Mouse (Mus musculus) layer of hippocampus, postnatal 10 days (tissue): ENCODE data around the gene Specc1l. TPM values are rescaled to one million over a fixed set of nuclear protein-coding genes. Genes with fewer than 3 reads are reported as not detected.

Experiments
- DNase-seq, 2 experiments: peaks; one replicate each; pipeline ENCODE4 v3.0.0; 2021; ENCODE audit warnings: low spot score in 2 of 2
- total RNA-seq, 2 experiments: library from RNA; stranded (reverse); gene quantifications; 2 replicates each; pipeline ENCODE4 v1.2.3; 2021

The Specc1l gene
- total RNA-seq, 2 experiments from 2014 or later: 45.9 to 47.3 TPM

- DNase-seq: no peak
Measured at GRCm38 (mm10) chr10:75224154-75224553, 12.3 kb downstream of the Specc1l start.

DNA sequence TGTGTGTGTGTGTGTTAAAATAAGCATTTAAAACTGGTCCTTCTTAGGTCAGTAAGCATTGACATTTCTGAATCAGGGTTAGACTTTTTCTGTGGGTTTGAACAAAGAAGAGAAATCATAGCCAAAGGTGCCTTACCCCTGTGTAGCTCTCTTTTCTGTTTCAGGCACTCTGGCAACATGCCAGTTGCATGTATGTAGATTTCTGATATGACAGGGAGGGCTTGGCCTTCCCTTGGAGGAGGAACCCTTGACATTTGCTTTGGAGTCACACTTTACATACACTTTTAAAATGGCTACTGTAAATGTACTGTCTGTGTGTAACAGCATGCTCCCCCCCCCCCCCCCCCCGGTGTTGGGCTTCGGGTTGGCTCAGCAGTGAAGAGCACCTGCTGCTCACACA lies 12.8 kb downstream of the Specc1l start:
- no peak for DNase-seq

GRCm38 (mm10) chr10:75227381-75227780 lies 15.5 kb downstream of the Specc1l start:
- DNase-seq: no peak

DNA sequence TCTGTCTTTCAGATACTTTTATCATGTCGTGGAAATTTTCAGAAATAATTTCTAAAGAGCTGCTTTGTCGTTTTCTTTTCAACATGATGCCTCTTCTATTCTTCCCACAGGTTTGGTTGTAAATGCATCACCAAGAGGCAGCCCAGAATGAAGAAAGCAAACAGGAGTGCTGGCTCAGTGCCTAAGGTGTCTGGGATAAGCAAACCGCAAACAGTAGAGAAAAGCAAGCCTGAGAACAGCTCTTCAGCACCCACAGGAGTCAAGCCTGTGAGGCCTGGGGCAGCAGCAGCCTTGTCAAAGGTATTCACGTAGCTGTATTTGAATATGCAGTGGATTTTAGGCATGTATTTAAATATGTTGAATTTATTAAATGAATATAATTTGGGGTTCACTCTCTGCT lies 18.7 kb downstream of the Specc1l start:
- DNase-seq: no peak

DNA sequence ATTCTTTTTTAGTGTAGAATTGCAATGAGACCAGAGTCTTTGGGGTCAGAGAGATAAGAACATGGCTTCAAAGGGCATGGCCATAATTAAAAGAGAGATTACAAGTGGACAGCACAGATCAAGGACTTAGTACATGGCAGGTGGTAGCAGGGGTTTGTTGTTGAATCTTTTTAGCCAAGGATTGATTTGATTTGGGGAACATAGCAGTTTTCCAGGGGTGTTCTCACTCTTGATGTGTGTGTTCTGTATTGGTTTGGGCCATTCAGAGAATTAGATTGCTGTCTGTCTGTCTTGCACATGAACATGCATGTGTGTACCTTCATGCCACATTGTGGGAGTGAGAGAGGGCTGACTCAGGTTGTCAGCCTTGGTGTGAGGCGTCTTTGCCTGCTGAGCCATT lies 20.0 kb downstream of the Specc1l start:
- no peak for DNase-seq

DNA sequence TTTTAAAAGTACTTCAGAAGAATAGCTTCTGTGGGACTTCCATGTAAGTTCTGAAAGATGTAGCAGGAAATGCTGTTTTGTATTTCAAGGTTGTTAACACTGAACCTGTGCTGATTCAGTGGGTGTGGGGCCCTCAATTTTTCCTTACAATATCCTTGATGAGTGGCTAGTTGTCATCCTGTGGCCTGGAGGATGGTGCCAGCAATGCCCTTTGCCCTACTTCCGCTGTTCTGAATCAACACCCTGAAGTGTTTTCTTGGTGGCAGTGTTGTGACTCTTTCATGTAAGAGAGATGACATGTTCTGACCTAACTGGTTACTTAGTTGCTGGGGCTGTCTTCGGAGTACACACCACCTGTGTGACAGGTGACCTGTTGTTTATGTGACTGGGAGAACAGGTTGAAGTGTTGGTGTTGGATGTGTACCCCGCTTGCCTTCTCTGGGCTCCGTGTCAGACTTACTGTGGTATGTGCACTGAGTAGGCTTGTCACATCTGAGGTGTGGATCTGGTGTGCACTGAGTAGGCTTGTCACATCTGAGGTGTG lies 20.8 kb downstream of the Specc1l start:
- DNase-seq: no peak

DNA sequence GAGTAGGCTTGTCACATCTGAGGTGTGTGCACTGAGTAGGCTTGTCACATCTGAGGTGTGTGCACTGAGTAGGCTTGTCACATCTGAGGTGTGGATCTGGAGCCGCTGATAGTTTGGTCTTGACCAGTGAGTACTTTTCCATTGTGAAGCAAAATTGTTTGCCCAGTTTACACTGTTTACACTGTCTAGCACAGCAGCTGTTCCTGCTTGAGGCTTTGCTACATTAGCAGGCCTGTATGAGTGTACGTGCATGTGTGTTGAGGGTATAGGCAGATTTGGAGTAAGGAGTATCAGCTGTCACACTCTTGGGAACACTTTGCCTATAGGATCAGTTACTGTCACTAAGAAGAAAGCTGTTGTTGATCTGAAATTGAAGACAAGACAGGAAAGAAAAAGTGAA lies 21.6 kb downstream of the Specc1l start:
- no peak for DNase-seq

GRCm38 (mm10) chr10:75235726-75236125 lies 23.9 kb downstream of the Specc1l start:
- no peak for DNase-seq

GRCm38 (mm10) chr10:75236156-75236555 lies 24.3 kb downstream of the Specc1l start:
- no peak for DNase-seq

- no peak for DNase-seq
Measured at GRCm38 (mm10) chr10:75237166-75237565, 25.3 kb downstream of the Specc1l start.

DNA sequence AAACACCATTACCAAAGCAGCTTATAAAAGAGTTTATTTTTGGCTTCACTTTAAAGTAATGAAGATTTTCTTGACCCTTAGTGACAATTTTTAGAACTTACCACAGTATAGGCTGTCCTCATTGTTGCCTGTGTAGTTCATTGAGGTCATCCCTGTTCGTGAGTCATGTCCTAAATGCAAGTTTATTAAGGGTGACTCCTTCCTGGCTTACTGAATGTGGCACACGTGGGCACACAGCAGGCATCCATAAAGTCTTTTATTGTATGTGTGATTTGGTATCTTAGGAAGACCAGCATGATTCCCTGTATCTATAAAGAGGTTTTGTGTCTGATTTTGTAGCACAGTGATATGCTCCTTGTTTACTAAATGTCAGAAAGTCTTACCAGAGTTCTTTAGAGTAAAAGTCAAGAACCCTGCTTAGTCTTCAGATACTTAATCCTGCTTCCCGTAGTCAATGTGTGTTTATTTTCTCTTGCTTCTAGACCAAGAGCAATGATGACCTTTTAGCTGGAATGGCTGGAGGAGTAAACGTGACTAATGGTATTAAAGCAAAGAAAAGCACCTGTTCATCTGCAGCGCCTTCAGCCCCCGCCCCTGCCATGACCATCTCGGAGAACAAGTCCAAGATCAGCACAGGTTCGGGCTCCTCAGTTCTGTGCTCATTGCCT lies 28.8 kb downstream of the Specc1l start:
- DNase-seq: no peak

DNA sequence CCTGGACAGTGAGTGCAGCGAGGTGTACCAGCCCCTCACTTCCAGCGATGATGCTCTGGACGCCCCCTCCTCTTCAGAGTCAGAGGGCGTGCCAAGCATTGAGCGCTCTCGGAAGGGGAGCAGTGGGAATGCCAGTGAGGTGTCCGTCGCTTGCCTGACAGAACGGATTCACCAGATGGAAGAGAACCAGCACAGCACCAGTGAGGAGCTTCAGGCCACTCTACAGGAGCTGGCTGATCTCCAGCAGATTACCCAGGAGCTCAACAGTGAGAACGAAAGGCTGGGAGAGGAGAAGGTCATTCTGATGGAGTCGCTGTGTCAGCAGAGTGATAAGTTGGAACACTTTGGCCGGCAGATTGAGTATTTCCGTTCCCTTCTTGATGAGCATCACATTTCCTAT lies 33.9 kb downstream of the Specc1l start:
- no peak for DNase-seq

GRCm38 (mm10) chr10:75246331-75246730 lies 34.5 kb downstream of the Specc1l start:
- no peak for DNase-seq

- DNase-seq: no peak
Measured at GRCm38 (mm10) chr10:75251011-75251410, 39.1 kb downstream of the Specc1l start.

DNA sequence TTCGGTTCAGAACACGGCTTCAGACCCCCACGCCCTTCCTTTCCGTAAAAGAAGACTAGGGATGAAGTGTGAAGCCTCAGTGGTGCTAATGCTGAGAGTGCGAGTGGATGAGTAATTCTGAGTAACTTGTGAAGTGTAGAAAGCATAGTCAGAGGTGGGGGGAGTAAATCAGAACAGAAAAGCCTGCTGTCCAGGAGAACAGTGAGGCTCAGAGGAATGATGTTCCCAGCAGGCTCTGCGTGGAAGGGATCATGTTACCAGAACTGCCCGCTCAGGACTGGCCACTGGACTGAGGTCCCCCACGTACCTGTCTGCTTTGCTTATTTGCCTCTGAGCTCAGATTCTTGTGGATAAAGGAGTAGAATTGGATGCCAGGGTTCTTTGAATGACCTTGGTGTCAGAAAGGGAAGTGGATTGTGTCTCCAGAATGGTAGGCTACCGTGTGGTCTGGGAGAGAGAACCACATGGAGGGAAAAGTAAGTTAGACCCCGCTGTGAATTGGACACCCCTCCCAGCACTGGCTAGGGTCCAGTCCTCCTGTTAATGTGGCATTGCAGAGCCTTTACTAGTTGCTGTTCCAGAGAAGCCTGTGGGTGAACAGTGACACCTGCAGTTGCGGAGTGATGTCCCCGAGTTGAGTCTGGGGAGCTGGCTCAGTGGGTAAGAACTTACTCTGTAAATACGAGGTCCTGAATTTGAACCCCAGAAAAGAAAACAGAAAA lies 40.6 kb downstream of the Specc1l start:
- DNase-seq: peak in 1 of 2 experiments; percentile 26

DNA sequence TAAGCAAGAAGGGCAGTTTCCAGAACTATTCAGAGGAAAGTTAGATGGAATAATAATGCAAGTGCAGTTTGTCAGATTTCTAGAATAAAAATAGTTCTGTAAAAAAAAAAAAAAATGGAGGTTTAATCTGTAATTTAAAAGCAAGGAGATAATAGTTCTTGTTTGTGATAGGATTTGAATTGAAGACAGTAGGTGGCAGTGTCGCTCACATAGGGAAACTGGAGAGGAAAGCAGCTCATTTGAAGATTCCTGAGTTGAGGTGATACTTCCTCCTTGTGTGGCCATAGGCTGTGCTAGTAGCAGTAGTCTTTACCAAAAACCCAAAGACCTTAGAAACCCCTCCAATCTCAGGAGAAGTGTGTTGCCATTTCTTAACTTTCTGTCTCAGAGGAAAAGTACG lies 43.2 kb downstream of the Specc1l start:
- DNase-seq: peak; percentile 18 to 37

GRCm38 (mm10) chr10:75257401-75257800 lies 45.5 kb downstream of the Specc1l start:
- DNase-seq: no peak

DNA sequence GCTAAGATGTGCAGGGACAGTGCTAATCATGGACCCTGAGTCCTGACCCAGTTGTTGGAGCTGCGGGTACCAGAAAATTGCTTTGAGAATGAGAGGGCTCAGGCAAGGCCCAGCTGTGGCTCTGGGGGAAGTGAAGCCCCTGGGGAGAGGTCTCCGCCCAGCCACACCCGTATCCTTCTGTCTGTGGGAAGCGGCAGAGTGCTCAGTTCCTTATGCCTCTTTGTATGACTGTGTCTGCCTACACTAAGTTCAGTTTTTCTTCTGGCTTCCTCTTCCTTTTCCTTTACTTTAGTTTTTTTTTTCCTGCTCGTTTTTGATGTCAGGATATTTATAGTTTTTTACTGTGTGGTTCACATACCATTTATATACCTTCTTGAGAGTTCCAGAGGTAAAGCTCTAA lies 46.4 kb downstream of the Specc1l start:
- no peak for DNase-seq

GRCm38 (mm10) chr10:75261268-75261667 lies 49.4 kb downstream of the Specc1l start:
- DNase-seq: no peak

DNA sequence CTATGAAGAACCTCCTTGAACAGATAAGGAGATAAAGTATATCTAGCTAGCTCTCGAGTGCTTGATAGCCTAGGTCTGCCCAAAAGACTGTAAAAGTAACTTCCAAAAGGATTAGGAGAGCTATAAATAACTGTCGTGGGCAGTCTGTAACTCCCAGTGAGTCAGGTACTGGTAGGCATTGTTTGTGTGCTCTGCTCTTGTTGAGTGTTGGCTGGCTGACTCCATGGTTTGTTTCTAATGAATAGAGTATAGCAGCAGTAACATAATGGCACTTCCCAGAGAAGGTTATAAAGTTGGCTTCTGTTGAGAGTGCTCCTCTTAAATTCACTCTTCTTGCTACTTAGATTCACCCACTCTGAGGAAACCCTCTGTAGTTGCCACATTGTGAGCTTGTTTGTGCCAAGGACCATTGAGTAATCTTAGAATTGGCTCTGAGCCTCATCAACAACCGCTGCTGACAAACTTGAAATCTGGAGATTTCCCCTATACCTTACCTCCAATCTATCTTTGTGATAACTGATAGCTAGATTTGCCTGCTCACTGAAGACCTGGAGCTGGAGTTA lies 53.2 kb downstream of the Specc1l start:
- DNase-seq: no peak

DNA sequence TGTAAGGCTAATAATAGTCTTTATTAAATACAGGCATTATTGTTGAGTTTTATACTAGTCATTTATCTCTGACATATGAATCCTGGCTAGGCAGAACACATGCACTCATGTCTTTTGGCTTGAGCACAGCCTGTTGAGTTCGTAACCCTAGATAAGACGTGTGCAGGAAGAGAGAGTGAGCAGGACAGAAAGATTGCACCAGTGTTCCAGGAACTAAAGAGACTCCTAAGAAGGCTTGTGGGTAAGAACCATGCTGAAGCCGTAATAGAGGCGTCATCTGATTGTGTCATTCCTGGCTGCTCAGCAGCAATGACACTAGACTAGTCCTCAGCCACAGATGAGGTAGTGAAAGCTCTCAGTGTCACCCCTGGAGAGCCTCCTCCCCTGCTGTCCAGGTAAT lies 61.1 kb downstream of the Specc1l start:
- DNase-seq: no peak

- no peak for DNase-seq
Measured at GRCm38 (mm10) chr10:75276427-75277013, 64.6 kb downstream of the Specc1l start.
